Mouse (Mus musculus) cortical plate, adult 2 months (tissue): ENCODE data around the gene Pde1b.

Experiments used
- CTCF ChIP-seq: fragments of 200-500 bp; IDR thresholded peaks from 2 replicates; pipeline ENCODE4 v1.5.1; 2011; ENCODE audit warnings: mild to moderate bottlenecking, control low read depth, low read length; ENCODE audit not compliant: insufficient read depth; ENCODE audit errors: extremely low read depth
- POLR2A ChIP-seq: fragments of 200-500 bp; IDR thresholded peaks from 2 replicates; pipeline ENCODE4 v1.6.1; 2011; ENCODE audit warnings: mild to moderate bottlenecking, low read length, control low read depth; ENCODE audit not compliant: insufficient read depth; ENCODE audit errors: extremely low read depth

DNA sequence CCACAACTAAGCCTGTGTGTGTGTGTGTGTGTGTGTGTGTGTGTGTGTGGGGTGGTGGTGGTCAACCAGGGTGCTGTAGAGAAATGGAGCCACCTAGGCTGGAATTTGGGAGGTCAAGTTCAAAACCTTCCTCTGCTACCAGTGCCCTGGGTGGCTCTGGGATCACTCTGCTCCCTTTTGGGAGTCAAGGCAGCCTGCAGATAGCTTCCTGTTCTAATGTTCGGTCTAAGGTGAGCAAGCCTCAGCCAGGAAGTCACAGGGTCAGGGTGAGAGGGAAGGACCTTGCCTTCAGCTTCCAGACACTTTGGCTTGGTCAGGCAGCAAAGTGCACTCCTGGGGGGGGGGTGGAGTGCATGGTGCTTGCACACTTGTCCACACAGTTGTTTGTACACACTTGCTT is 37.8 kb downstream of the Pde1b start:
- TF ChIP-seq CTCF (no peak), POLR2A (no peak)
